Mouse (Mus musculus) lung, postnatal 10 days (tissue): ENCODE measurements around the gene Tnks1bp1.

ENCODE experiments used
- DNase-seq: peaks from one replicate; pipeline ENCODE4 v3.0.0; 2021

The Tnks1bp1 gene

GRCm38 (mm10) chr2:85047596-85048167 is at the start of gene Tnks1bp1:
Gene Tnks1bp1, plus strand, starts transcription at chr2:85048022.
- peak; percentile 99 for DNase-seq

- DNase-seq: peak; percentile 20
Observed at GRCm38 (mm10) chr2:84999486-85000181, 48.2 kb upstream of the Tnks1bp1 start.

DNA sequence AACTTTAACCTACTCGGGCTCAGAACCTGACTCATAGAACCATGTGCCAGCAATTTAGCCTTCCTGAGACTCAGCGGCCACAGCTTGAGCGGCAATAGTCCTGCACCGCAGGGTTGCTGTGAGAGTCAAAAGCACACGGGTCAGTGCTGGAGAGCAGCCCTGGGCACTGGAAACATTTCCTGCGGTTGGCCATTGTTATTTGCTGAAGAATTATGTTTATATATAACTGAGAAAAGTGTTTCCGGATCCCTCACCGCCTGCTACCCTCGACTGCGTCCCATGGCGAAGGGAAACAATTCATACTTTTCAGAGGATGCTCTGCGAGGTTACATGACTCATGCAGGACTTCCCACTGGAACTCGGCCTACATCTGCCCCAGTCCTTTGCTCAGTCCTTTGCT is 46.3 kb upstream of the Tnks1bp1 start:
- DNase-seq: peak; percentile 51

DNA sequence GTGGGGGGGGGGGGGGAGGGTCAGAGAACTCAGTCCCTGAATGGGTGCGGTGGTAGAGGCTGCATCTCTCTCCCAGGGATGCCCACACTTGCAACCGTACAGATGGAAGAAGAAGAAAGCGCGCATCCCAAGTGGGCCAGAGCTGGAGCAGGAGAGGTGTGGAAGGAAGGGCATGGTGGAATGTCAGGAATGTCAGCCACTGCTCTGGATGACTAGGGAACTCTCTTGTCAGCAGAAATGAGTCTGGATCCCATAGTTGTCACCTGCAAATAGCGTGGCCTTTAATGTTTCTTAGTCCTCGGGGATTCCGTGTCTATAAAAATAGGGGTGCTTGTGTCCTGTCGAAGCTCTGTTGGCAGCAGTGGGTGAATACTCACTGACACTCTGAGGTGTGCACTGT is 45.2 kb upstream of the Tnks1bp1 start:
- no peak for DNase-seq

DNA sequence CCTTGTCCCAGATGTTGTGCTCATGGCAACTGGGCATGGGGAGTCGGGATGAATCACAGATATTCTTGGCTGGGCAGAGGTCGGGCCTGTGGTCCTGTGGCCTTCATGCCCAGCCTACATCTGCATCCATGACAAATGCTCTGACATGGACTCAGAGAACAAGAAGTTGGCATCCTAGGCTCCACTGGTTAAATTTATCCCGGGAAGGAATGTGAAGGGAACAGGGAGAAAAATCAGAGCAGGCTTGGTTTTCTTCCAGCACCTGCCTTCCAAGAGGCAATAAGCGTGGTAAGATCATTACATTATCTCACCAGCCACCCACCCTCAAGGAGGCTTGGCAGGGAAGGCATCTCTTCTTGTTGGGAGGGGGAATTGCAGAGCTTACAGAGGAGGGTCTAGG is 43.5 kb upstream of the Tnks1bp1 start:
- no peak for DNase-seq

- no peak for DNase-seq
Observed at GRCm38 (mm10) chr2:85006600-85006999, 41.2 kb upstream of the Tnks1bp1 start.

DNA sequence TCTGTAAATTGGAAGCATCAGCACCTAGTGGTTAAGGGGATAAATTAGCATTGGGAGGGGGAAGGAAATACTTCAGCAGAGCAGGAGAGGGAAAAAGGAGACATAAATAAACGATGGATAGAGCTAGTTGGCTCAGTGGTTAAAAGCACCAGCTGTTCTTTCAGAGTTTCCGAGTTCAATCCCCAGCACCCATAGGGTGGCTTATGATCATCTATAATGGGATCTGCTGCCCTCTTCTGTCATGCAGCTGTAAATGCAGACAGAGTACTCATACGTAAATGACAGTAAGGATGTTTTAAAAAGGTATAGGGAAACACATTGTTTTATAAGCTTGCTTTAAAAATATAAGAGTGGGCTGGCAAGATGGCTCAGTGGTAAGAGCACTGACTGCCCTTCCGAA is 40.1 kb upstream of the Tnks1bp1 start:
- DNase-seq: peak; percentile 43

DNA sequence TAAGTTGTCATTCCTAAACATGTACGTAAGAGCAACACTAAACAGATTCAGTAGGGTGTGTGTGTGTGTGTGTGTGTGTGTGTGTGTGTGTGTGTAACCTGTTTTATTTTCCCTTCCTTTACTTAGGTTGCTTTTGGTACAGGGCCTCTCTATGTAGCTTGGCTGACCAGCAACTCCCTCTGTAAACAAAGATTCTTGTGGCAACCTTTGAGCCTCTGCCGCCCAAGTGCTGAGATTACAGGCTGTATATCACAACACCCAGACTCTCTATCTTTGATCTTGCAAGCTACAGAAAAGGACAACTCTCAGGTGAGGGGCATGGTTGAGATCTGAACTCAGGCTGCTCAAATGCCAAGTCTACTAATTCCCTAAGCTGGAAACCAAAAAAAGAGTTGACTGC is 38.6 kb upstream of the Tnks1bp1 start:
- DNase-seq: no peak

DNA sequence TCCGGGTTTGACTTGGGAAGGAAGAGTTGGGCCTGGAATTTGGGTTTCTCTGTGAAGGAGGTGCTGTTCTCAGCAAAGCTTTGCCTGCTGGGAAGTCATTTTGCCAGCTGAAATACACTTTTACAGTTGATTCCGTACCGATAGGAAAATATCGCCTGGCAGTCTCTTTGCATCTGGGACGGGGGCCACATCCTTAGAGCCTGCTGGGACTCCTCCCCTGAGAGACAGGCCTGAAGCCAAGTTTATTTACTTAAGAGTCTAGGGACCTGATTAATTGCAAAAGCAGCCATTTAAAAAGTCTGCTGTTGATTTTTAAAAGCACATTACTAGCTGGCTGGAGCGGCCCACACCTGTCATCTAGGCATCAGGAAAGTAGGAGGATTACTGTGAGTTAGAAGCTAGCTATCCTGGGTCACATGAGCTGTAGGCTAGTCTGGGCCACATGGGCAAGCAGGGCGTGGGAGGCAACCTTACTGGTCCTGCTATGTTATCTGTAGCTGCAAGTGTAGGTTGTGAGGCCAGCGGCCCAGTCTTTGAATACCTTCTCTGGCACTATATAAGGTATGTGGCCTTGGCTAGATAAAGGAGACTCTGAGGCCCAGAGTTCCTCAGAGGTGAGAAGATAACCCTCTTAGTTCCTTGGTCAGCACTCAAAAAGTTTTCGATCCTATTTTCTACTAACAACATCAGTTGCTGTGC is 35.8 kb upstream of the Tnks1bp1 start:
- peak; percentile 44 for DNase-seq

DNA sequence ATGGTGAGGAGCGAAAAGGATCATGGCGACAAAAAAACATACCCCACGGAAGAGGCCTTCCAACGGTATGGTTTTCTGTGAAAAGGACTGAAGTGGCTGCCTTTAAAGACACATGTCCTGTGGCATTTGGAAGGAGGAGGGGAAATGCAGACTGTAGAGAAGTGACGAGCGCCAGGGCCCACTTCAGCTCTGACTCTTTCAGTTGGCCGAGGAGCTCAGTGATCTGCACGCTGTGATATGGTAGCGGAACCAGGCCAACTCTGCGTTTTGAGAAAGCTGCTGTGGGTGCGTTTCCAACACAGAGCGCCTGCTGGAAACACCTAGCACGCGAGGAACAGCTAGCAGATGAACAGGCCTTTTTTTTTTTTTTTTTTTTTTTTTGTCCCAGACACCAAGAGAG is 35.1 kb upstream of the Tnks1bp1 start:
- DNase-seq: no peak

DNA sequence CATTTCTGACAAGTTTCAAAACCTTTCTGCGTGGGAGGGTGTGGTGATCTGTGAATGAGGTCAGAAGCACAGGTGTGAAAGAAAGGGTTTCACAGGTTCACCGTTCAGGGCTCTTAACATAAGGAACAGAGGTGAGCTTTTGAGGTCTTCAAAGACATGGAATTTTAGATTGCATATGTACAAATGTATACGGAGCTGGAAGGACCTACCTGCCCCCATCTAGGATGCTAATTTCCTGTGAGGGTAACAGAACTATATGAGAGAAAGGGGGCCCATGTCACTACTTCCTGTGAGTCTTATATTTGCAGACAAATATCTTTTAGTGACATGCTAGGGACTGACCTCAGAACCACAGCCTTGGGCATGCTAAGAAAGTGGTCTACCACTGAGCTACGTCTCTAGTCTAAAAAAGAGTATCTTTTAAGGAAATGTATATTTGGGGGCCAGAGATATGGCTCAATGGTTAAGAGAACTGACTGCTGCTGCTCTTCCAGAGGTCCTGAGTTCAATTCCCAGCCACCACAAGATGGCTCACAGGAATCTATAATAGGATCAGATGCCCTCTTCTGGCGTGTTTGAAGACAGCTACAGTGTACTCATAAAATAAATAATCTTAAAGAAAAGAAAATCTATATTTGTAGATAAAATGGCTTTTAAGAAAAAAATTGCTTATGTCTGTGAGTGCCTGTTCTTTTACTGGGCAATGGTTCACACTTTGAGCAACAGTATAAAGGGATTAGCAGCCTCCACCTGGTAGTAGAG is 33.8 kb upstream of the Tnks1bp1 start:
- no peak for DNase-seq

- no peak for DNase-seq
Observed at GRCm38 (mm10) chr2:85014588-85014982, 33.2 kb upstream of the Tnks1bp1 start.

DNA sequence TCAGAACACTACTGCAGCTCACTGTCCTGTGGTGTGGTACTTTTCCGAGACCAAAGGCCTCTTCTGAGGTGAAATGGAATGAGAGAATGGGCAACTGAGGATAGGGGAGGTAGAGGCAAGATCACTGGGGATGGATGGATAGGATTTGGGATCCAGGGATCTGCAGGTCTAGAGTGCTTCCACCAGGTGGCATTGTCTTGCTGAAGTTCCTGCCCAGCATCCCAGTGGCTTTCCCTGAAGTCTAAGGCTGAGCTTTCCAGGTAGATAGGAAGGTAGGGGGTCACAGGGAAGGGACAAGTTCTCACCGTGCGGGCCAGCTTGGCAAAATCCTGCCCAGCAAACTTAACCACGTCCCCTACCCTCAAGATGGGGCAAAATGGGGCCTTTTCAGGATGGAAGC is 25.8 kb upstream of the Tnks1bp1 start:
- DNase-seq: peak; percentile 48

DNA sequence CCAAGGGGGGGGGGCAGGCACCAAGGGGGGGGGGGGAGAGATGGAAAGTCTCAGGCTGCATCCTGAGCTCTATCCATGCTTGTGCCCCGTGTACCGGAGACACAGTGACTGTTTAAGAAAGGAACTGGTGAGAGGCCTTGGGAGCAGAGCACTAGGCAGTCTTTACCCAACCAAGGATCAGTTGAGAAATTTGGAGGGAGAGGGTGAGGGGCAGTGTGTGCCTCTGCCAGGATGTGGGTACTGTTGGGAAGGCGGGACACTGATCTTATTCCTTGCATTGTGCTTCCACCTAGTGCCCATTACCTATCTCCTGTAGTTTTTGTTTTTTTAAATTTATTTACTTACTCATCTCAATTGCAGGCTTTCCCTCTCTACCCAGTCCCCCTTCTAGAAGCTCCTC is 21.6 kb upstream of the Tnks1bp1 start:
- no peak for DNase-seq

DNA sequence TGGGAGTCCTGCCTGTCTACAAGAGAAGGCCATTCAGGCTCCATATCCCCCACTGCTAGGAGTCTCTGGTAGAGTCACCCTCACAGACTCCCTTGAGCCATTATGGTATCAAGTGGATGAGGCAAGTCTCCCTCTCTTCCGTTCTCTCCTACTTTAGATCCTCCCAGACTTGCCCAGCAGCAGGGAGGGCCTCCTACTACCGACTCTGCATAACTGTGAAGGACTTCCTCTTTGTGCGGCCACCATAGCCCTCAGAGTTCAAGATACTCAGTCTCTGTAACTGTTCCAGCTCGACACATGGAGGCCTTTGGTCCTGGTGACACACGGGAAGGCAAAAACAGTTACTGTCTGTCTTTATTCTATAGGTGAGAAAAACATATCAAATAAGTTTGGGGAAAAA is 20.5 kb upstream of the Tnks1bp1 start:
- DNase-seq: no peak

DNA sequence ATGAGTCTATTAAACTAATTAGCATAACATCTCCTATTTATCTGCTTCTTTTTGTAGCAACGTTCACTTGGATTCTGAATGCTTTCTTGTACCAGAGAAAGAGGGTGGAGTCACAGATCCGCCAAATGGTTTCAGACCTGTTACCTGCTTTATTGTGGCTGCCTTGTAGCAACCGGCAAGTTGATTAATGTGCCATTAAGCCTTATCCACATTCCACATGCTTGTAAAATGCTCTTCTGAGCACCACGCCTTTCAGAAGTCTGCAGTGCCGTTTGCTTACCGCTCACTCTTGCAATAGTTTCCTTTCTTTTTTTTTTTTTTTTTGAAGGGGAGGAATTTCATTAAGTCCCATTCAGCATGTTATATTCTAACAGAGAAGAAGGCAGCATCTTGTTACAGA is 17.9 kb upstream of the Tnks1bp1 start:
- DNase-seq: no peak

DNA sequence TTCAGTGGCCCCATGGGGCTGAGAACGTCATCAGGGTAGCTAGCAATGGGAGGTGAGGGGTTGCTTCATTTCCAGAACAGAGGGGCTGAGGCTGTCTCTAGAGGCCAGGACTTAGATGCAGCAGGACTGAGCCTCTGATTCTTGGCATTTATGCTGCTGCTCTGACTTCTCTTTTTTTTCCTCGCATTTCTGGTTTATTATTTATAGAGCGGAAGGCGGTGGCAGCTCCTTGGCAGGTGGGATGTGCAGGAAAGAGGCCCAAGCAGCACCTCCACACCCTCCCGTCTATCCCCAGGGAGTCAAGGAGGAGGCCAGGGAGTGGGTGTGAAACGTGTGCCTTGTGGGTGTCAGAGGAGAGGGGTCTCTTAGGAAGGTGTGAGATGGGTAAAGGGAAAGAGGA is 16.8 kb upstream of the Tnks1bp1 start:
- DNase-seq: no peak

GRCm38 (mm10) chr2:85033121-85033520 is 14.7 kb upstream of the Tnks1bp1 start:
- no peak for DNase-seq

GRCm38 (mm10) chr2:85034169-85034568 is 13.7 kb upstream of the Tnks1bp1 start:
- no peak for DNase-seq

GRCm38 (mm10) chr2:85036507-85037046 is 11.2 kb upstream of the Tnks1bp1 start:
- DNase-seq: no peak

DNA sequence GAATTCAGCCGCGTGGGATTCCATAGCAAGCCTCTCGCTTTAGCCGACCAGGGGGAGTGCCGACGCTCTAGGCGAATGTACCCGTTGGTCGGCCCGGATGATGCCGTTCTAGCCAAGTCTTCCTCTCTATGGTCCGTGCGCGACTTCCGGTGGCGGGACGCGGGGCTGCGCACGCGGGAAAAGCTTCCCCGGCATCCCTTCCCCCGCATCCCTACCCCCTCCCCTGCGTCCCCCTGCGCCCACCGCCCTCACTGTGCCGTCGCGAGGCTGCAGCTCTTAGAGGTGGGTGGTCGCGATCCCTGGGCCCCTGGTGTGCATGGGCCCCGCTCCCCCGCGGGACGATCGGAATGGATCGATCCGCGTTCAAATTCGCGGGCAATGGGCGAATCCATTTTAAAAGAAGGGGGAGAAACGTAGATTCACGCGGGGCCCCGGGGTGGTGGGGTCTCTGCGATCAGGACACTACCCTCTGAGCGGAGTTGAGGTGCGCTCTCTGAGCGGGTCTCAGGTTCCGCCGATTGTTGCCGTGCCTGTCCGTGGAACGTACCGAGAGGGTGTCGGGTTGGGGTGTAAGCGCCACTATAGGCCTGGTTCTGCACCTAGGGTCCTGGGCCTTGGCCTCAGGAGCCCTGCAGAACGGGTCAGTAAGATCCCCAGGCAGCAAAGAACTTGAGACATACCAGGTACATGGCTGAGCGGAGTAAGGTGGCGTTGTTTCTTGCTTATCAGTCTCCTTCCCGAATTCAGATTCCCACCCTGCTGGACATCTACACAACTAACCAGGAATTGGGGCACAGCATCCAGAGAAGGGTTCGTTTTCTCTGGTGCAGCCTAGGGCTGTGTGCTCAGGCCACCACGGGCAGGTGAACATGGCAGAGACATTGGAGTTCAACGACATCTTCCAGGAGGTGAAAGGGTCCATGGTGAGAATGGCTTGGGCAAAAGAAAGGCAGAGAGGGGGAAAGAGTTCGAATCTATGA is 10.5 kb upstream of the Tnks1bp1 start, which contains the start of the genes Ssrp1 and P2rx3:
Ssrp1 (plus strand) TSS at position 188 of the 980 bp plus-strand sequence.
P2rx3 (minus strand) TSS at position 416 of the 980 bp plus-strand sequence.
- peak; percentile 94 for DNase-seq

DNA sequence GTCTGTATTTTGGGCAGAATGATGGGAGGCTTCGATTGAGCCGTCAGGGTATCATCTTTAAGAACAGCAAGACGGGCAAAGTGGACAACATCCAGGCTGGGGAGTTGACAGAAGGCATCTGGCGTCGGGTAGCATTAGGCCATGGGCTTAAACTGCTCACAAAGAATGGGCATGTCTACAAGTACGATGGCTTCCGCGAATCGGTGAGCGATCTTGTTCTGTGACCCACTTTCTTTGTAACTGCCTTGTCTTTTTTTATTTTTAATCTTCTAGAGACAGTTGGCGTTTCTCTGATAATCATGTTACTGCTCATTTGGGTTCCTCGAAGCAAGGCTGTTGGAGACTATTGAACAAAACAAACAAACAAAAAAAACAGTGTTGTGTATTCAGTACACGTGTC is 9.5 kb upstream of the Tnks1bp1 start:
- DNase-seq: no peak
